Mouse (Mus musculus): ENCODE results near the gene Sdsl. TPM values are rescaled to one million over a fixed set of nuclear protein-coding genes. Genes with fewer than 3 reads are reported as not detected.

Sdsl gene
- 42.5 and 78.6 TPM in 2 replicates for polyA plus RNA-seq (2012)

GRCm38 (mm10) chr5:120472770-120473169 is at the start of gene Sdsl:
Gene Sdsl, minus strand, starts transcription at chr5:120472810.

GRCm38 (mm10) chr5:120510982-120511642 is 38.5 kb upstream of the Sdsl start, which contains the start of gene Slc8b1:
Gene Slc8b1, plus strand, starts transcription at chr5:120511168.

GRCm38 (mm10) chr5:120503144-120503795 is 30.7 kb upstream of the Sdsl start, which contains the start of gene Plbd2:
Gene Plbd2, minus strand, starts transcription at chr5:120503625.

GRCm38 (mm10) chr5:120476296-120476695 is 3.7 kb upstream of the Sdsl start, which contains the start of gene Sds:
Gene Sds, plus strand, starts transcription at chr5:120476526.

GRCm38 (mm10) chr5:120431649-120432485 is 40.7 kb downstream of the Sdsl start, which contains the start of gene Lhx5:
Gene Lhx5, plus strand, starts transcription at chr5:120431699.

Other genes with a start within 250 kb of the Sdsl start
- 0.03 TPM in 1 of 2 replicates, not detected in the other for gene Lhx5, start 41.1 kb downstream of the Sdsl start, polyA plus RNA-seq (2012)
- gene Sds, start 3.7 kb upstream of the Sdsl start, polyA plus RNA-seq (2012), result not detected in 2 replicates
- 32.3 and 36.9 TPM in 2 replicates for gene Plbd2, start 30.8 kb upstream of the Sdsl start, polyA plus RNA-seq (2012)
- gene Slc8b1, start 38.4 kb upstream of the Sdsl start, polyA plus RNA-seq (2012), result 19.7 and 32.6 TPM in 2 replicates
- gene Tpcn1, start 115.9 kb upstream of the Sdsl start, polyA plus RNA-seq (2012), result 83.4 and 92.3 TPM in 2 replicates
- gene Iqcd, start 116.2 kb upstream of the Sdsl start, polyA plus RNA-seq (2012), result 2.7 and 4.1 TPM in 2 replicates
- 23.5 and 24.3 TPM in 2 replicates for gene Rita1, start 139.8 kb upstream of the Sdsl start, polyA plus RNA-seq (2012)
- gene Ddx54, start 139.9 kb upstream of the Sdsl start, polyA plus RNA-seq (2012), result 111 and 152 TPM in 2 replicates
- gene Cfap73, start 161.4 kb upstream of the Sdsl start, polyA plus RNA-seq (2012), result not detected in 2 replicates
- gene Rasal1, start 176.0 kb upstream of the Sdsl start, polyA plus RNA-seq (2012), result 0.73 and 1.3 TPM in 2 replicates
- gene Dtx1, start 239.1 kb upstream of the Sdsl start, polyA plus RNA-seq (2012), result 0.38 and 1.0 TPM in 2 replicates

All from megakaryocyte-erythroid progenitor cell, adult 5 weeks (primary cell).